Mouse (Mus musculus) gastrocnemius, adult 8-10 months (tissue): ENCODE results near the gene Otud1. TPM values are rescaled to one million over a fixed set of nuclear protein-coding genes. Genes with fewer than 3 reads are reported as not detected.

ENCODE experiments used
- DNase-seq, 2 experiments: peaks; one replicate each; pipeline ENCODE4 v3.0.0; 2022; ENCODE audit warnings: low spot score in 2 of 2
- total RNA-seq, 4 experiments: library from RNA; stranded (reverse); gene quantifications; 2 replicates each; pipeline ENCODE4 v1.2.4; 2022

Gene Otud1
- 10 to 100 TPM; 10.9 to 33.9 (median 14.9) TPM for total RNA-seq

DNA sequence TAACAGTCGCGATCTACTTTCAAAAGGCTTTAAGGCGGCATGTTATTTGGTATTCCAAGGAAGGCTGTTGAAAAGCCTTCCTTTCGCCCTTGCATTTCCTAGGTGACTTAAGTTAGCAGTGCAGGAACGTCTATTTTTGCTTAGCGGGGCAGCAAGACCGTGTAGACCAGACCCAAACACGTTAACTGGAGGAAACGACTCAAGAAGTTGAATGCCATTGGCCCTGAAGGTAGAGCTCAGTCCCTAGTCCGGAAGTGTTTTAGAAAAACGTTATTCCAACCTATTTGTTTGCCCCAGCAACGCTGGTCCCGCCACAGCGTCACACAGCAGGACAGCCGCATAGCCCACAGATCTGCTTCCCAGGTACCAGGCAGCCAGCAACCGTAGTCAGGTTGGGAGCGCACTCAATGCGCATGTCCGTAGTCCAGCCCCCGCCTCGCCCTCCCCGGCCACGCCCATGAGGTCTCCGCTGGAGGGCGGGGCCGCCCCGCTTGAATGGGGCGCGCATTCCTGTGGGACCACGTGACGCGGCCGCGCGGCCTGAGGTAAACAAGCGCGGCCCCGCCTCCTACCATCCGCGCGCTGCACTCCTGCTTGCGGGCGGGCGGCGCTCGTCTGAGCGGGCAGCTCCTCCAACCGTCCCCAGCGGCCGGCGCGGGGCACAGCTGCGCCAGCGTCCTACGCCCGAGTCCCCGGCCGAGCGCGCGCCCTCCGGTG is at the start of gene Otud1:
TSS of gene Otud1 (plus strand) at position 595 of the 717 bp plus-strand sequence.
- DNase-seq = peak; percentile 97

DNA sequence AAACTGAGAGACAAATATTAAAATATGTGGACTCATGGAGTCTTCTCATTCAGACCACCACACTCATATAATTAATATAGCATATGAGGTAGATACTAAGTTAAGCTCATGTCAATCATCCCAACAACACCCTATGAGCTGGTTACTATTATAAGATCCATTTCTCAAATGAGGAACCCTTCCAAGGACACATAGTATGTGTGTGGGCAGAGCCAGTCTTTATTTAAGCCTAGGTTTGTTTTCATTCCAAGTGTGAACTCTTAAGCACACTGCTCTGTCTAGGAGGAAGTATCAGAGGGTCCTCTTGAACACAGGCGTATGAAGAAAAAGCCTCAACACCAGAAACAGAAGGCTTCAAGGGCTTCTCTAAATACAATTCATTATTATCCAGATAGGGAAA is 49.7 kb upstream of the Otud1 start:
- no peak for DNase-seq

DNA sequence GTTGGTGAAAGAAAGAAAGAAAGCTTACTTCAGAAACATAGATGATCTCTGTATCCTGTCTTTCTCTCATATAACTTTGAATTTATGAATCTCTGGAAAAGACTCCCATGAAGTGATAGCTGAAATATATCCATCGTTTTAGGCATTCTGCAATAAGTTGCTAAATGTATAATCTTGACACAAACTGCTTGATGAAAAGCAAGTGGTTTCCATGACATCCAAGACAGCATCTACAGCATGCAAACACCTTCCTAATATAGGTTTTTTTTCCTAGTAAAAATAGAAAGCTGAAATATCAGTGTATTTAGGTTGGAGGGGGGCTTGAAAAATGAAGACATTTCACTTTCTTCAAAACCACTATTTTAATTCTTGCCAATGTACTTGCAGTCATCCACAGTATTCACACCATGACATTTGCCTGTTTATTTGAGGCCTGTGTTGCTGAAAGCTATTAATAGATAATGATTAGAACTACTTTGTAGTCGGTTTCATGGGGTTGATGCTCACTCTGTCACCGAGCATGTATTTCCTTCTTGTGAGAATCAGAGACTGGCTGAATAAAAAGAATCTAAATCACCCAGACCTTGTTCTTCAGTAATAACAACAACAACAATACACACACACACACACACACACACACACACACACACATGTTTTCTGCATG is 49.0 kb upstream of the Otud1 start:
- no peak for DNase-seq

DNA sequence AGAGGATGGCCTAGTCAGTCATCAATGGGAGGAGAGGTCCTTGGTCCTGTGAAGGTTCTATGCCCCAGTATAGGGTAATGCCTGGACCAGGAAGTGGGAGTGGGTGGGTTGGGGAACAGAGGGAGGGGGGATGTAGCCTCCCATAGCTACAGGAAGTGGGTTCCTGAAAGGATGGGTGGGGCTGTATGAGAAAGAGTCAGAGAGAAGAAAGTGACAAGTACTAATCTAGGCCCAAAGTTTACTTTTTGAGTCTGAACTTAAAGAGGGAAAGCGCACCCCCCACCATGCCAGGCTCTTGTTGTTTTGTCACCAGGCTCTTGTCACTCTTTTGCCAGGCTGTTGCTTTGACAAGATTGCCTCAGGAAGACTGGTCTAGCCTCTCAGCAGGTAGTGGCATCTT is 35.5 kb upstream of the Otud1 start:
- DNase-seq = no peak

DNA sequence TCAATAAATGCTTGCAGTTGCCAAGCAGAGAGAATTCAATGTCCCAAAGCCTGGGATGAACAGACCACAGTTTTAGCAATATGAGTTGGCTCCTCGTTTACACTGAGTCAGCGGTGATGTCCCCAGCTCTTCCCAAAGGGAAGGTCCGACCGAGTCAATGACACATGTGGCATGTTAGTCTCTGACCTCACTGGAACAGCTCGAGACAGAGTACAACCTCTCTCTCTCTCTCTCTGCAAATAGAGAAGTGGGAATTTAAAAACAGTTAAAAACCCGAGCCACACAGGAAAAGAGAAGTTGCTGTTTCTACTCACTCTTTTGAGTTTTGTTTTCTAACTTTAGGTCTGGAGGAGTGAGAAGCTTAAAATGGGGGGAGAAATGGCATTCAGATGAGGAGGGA is 30.5 kb upstream of the Otud1 start:
- DNase-seq = no peak

DNA sequence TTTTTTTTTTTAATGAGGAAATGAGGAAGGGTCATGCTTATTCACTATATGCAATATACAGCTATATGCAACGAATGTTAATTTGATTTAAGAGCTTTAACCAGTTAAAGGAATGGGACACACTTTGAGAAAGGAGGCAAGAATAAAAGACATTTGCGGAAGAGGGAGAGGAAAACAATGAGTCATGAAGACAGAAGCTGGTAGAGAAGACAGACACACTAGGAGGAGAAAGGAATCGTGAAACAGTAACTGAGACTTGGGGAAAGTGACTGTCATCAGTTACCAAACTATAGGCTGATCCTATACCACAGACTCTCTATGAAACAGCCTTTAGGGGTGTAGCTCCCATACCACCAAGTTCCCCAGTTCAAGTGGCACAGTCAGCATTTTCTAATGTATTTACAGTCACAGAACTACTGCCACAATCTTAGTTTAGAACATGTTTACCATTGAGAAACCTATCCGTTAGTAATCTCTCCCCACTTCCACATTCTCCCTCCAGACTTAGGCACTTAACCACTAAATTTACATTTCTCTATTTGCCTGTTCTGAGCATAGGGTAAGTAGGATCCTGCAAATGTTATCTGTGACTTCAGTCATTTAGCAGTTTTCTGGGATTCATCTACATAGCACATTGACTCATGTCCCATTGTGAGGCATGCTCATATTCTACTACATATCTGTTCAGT is 29.5 kb upstream of the Otud1 start:
- no peak for DNase-seq

DNA sequence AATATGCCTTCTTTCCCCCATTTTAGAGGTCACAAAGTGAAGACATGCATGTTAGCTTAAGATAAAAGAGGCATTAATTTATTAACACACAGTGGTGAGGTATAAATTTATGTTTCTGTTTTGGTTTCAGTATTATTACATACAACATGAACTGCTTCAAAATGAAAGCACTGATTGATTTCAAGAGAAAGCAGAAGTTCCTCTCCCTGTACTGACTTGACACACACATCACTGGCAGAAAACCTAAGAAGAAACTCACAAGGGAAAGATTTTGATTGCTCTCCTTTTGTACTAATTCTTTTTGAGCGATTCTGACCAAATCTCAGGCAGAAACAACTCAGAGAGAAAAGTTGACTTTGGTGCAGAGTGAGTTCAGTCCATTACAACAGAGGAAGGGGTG is 27.0 kb upstream of the Otud1 start:
- no peak for DNase-seq

DNA sequence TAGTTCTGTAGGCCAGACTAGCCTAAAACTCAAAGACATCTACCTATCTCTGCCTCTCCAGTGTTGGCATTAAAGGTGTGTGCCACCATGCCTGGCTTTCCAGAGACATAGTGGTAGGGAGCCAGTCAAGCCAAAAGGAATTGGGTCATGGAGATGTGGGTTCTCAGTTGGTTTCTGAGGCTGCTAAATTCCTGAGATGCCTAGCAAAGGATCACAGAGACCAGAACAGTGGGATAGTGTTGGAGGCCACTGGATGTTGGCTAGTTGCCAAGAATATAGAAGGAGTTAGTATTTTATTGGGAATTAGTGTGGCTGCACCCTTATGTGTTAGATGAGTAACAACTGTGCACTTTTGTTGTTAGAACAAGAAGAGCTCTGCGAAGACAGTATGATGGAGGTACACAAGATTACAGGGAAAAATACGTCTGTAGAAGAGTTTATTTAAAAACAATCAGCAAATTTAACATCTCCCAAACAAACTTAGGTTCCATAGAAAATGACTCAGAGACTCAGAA is 24.1 kb upstream of the Otud1 start:
- DNase-seq = no peak

DNA sequence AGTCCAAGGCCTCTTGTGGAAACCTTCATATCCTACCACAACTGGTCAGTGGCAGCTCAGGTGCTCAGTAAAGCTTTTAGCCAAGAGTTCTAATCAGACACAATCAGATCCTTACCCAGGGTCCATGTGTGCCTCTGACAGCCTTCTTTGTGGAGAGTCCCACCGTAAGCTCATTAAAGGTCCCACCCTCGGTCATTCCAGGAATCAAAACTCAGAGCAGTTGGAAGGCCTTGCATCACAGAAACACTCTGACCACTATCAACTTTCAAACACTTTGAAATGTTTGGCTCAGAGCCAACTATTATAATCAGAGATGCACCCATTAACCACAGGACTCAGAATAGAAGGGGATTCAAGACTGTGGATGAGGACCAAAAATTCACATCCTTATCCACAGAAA is 12.4 kb upstream of the Otud1 start:
- DNase-seq = no peak

DNA sequence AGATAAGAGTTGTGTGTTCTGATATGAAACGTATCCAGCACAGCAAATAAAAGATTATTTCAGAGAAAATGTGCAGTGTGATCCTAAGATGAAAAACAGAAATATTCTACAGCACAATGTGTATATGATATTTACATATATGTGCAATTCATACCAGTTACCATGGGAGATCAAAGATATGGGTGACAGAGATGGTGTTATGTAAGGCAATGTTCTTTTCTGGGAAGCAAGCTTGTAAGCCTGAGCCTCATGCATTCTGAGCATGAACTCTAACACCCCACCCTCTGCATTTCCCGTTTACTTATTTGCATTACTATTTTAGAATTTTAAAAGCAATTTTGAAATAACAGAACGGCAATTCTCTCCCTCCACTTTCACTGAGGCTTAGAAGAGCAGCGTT is 11.4 kb upstream of the Otud1 start:
- no peak for DNase-seq

DNA sequence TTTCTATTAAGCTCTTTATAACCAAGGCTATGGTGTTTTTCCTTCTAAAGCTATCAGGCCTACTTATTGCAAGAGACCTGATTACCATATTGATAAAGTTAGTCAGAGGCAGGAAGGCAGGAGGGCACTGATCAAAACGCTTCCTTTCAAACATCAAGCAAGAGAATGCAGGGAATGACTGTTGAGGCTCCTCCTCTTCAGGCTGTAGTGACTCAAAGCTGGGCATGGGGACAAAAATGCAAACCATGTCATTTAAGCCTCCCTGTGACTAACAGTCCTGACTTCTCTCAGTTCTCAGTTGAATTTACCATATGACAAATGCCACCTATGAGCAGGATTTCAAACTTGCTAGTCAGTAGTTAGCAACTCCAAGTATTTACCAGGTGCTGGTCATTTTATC is 10.6 kb upstream of the Otud1 start:
- no peak for DNase-seq

DNA sequence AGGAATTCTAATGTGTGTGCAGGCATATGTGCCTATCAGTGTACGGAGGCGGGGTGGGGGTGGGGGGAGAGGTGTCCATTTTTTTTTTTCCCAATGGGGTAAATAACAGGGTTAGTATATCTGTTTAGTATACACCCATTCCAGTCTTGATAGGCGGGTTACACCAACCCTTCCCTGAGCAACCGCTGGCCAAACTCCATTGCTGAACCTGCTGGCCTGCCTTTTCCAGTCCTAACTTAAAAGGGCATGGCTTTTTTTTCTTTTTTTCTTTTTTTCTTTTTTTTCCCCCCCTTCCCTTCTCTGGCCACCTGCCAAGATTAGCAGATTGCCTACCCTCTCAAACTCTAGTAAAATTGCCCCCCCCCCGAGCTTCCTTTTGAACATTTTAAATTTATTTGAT is 1.1 kb upstream of the Otud1 start:
- no peak for DNase-seq

DNA sequence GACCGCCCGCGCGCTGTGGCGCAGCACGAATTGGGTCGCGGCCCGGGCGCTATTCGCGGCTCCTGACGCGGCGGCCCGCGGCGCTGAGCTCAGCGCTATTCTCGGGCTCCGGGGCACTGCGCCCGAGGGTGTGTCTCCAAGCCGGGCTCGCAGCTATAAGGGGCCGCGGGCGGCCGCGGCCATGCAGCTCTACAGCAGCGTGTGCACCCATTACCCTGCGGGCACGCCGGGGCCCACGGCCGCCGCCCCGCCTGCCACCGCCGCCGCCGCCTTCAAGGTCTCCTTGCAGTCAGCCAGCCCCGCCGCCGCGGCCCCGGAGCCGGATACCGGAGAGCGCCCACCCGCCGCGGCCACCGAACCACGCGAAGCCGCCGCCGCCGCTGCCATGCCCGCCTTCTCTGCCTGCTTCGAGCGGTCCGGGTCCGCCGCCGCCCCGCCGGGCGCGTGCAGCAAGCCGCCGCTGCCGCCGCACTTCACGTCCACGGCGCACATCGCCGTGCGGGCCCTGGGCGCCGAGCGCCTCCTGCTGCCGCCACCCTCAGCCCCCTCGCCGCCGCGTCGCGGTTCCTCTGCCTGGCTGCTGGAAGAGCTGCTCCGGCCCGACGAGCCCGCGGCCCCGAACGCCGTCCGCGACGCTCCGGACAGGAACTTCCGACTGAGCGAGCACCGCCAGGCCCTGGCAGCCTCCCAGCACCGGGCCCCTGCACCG is 483 bp downstream of the Otud1 start:
- peak; percentile 23 to 46 for DNase-seq

DNA sequence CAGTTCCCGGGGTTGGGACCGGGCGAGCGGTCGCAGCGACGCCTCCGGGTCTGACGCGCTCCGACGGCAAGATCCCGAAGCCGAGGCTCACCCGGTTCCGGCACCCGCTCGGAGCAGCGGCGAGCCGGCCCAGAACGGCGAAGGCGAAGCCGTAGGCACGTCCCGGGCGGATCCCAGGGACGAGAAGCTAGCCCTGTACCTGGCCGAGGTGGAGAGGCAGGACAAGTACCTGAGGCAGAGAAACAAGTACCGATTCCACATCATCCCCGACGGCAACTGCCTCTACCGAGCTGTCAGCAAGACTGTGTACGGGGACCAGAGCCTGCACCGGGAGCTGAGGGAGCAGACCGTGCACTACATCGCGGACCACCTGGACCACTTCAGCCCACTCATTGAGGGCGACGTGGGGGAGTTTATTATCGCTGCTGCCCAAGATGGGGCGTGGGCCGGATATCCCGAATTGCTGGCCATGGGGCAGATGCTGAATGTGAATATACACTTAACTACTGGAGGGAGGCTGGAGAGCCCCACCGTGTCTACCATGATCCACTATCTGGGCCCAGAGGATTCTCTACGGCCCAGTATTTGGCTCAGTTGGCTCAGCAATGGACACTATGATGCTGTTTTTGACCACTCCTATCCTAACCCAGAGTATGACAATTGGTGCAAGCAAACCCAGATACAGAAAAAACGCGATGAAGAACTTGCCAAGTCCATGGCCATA is 1.3 kb downstream of the Otud1 start:
- peak; percentile 3 to 17 for DNase-seq

DNA sequence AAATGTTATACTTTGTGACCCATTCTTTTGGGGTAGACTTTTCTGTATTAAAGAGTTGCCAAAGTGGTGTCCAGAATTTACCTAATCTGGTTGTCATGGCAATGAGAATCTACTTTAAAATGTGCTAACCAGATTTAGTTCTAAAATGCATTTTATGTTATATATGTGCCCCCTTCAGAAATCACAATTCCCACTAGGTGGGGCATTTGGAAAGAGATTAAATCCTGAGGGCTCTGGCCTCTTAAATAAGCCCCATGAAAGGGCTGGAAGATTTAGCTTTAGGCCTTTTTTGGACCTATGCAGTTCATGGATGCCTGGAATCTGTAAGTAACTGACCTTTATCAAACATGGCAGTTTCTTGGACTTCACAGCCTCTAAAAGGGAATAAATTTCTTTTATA is 3.3 kb downstream of the Otud1 start:
- DNase-seq = no peak

DNA sequence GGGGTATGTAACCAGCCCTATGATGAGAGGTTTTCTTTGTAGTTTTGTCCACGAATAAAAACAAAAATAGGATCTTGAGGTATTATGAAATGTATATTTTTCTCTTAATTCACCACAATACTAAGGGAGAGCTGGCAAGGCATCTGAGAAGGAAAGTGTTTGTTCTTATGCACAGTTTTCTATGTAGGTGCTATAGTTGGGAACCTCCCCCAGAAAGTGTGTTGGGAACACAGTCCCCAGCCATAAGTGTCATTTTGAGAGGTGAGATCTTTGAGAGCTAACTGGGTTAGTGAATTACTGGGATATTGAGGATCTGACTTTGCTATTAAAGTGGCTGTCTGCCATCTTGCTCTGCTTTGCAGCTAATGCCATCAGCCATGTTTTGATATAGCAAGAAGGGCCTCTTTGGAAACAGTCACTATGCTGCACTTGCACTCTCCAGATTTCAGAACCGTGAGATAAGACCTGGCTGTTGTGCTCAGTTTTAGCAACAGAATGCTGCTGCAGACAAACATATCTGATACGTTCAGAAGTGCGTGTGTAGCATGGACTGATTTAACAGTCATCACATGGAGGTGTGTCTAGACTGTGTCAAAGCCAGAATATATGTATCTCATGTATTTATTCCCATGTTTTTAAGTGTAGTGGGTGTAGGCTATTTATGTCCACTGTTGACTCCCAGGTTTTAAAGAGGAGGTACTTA is 5.7 kb downstream of the Otud1 start:
- no peak for DNase-seq

DNA sequence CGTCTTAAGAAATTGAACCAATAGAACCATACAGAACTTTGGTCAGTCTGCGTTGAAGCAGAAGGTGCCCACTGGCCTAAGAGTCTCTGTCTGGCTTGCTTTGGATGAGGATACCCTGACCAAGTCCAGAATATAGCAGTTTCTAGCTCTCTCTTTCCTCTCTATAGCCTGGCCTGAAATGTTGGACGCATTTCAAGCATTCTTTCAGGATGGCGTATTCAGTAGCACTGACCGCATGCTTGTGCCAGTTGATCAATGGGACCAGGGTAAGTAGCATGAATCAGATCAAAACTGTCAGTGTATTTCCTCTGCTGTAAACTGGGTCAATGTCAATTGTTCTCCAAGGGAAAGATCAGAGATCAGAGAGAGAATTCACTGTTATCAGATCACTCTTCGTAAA is 6.6 kb downstream of the Otud1 start:
- DNase-seq = no peak

DNA sequence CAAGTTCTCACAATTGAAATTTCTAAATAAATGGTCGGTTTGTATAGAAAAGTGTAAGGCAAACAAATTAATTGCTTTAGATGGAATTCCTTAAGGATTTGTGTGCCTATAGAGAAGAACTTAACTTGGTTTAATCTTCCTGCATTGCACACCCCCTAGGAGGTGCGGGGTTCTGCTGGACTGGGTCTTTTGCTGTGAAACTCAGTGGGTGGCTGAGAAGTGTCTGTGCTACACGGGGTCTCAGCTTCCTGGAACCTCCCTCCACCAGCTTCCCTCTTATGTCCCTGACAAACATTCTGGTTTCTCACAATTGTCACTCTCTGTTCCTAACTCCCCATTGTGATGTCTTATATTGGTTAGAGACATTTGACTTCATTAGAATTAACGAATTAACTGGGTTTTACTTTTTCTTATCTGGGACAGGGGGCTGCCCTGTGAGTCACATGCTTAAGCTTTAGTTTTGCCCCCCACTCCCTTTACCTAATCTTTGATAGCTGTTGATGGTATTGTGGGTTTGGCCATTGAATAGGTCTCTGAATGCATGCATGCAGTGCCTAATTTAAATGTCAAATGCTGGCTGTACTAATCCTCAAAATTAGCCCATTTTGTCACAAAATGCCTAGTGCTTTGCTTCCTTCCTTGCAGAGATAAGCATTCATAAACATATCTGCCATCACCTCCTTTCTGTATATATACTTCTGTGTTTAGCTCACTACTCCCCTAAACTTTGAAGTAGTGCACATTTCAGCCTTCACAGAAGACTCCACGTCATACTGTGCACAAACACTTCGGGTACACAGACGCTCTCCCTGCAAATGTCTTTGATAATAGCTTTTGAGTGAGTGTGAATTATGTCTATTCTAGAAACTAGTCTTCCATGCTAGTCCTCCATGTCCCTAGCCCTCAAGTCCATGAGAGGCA is 7.3 kb downstream of the Otud1 start:
- no peak for DNase-seq

DNA sequence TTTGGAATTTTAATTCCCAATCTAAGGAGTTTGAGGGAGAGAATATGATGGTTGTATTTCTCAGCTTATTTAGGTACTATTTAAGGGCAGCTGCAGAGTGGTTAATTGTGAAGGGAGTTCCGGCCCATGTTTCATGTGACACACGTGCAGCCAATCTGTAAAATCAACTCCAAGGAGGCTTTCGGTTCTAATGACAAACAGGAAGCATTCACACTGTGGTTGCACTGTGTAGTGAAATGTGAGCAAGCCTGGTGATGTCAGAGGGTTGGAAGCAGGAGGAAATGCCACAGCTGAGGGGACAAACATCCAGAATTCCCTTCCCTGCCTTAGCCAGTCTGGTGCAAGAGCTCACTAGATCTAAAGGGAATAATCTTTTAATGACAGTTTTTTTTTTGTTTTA is 8.3 kb downstream of the Otud1 start:
- DNase-seq = no peak
